Mouse (Mus musculus): ENCODE data around the gene Pnpla5. TPM values are rescaled to one million over a fixed set of nuclear protein-coding genes. Genes with fewer than 3 reads are reported as not detected.
A peak's percentile ranks its signal among the peaks of the same experiment; 100 is the strongest.
"Not testable (repeated sequence)": the region's sequence is repeated elsewhere in the genome, so short reads cannot be mapped to it uniquely, and the experiment has no call there.

Pnpla5 gene
- polyA plus RNA-seq (2015; fragmentation: Nextera tagmentation; extraction: Ambion mirVana): 0.13 TPM in 1 of 2 replicates, not detected in the other

DNA sequence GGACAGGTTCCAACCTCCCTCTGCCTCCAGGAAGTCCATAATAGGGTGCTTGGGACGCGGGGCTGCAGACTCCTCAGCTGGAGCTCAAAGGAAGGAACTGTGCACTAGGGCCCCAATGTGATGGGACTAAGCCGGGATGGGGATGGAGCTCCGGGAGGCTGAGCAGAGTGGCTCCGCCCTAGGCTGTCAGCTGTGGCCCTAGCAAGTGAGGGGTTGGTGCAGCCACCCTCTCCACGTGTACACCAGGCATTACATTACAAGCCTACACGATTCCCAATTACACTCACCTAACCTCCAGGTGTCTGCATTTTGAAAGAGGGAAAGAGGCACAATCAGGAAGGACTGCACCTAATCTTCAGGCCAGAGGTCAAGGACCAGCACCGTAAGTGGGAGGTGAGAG is at the start of gene Pnpla5:
TSS of gene Pnpla5 (minus strand) at position 101 of the 400 bp plus-strand sequence.
- no peak within 1 kb of the TSS for H3K9ac ChIP-seq (ENCODE audit: low read depth, low read length)
- no peaks in the 10 kb centered on the region for H3K4me1 ChIP-seq (ENCODE audit: control insufficient read depth, low read depth, low read length)
- no peaks in the 10 kb centered on the region for H3K9me3 ChIP-seq (replicated peaks; ENCODE audit: control insufficient read depth, low read length)
- H3K27ac ChIP-seq (ENCODE audit: low read length): no peak within 1 kb of the TSS
- no peak within 1 kb of the TSS for H3K4me2 ChIP-seq (ENCODE audit: low read depth, low read length)
- H3K36me3 ChIP-seq (ENCODE audit: control insufficient read depth, insufficient read depth): no peaks in the 10 kb centered on the region
- WGBS (ENCODE audit: insufficient replicate concordance): 54% methylated on average over 8 of the region's 8 CpGs
- no peak within 1 kb of the TSS for H3K4me3 ChIP-seq (ENCODE audit: low read depth, low read length)
- no peak for ATAC-seq (ENCODE audit: low read depth)
- H3K27me3 ChIP-seq (ENCODE audit: control insufficient read depth, insufficient read depth, low read depth, low read length): no peaks in the 10 kb centered on the region

GRCm38 (mm10) chr15:84171166-84171565 is 48.2 kb upstream of the Pnpla5 start:
- no peak overlapping the region for H3K4me2 ChIP-seq (ENCODE audit: low read depth, low read length)
- H3K27me3 ChIP-seq (ENCODE audit: control insufficient read depth, insufficient read depth, low read depth, low read length): peaks cover 20% of the 10 kb centered on the region
- no peak overlapping the region for H3K4me3 ChIP-seq (ENCODE audit: low read depth, low read length)
- H3K9ac ChIP-seq (ENCODE audit: low read depth, low read length): no peak overlapping the region
- no peaks in the 10 kb centered on the region for H3K9me3 ChIP-seq (replicated peaks; ENCODE audit: control insufficient read depth, low read length)
- WGBS (ENCODE audit: insufficient replicate concordance): 68% methylated on average over 7 of the region's 7 CpGs
- no peaks in the 10 kb centered on the region; the same call in none of the 2 replicates for H3K4me1 ChIP-seq (ENCODE audit: control insufficient read depth, low read depth, low read length)
- H3K36me3 ChIP-seq (ENCODE audit: control insufficient read depth, insufficient read depth): no peaks in the 10 kb centered on the region
- H3K27ac ChIP-seq (ENCODE audit: low read length): no peak overlapping the region
- ATAC-seq (ENCODE audit: low read depth): no peak

DNA sequence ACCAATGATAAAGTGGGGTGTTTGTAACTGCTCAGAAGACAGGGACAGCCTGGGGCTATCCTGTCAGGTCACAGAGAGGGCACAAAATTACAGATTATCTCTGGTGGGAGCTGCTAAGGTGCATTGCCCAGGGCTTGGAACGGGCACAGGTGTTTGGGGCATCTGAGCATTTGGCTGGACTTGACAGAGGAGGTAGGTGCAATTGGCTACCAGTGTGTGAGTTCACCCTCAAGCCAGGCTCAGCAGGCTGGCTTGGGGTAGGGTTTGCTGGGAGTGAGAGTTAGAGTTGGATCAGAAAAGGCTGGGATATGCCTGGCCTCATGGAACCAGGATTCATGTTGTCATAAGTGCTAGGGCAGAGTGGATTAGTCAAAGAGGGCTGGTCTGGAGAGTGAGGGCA is 46.5 kb upstream of the Pnpla5 start:
- Histone ChIP-seq H3K4me1 (ENCODE audit: control insufficient read depth, low read depth, low read length) (no peaks in the 10 kb centered on the region; the same call in none of the 2 replicates), H3K27me3 (ENCODE audit: control insufficient read depth, insufficient read depth, low read depth, low read length) (peaks cover 20% of the 10 kb centered on the region), H3K4me3 (ENCODE audit: low read depth, low read length) (no peak overlapping the region), H3K4me2 (ENCODE audit: low read depth, low read length) (no peak overlapping the region; the same call in 1 of the 2 replicates), H3K9ac (ENCODE audit: low read depth, low read length) (no peak overlapping the region), H3K36me3 (ENCODE audit: control insufficient read depth, insufficient read depth) (no peaks in the 10 kb centered on the region), H3K27ac (ENCODE audit: low read length) (peak overlapping the region; percentile 18; the same call in 1 of the 2 replicates), H3K9me3 (replicated peaks; ENCODE audit: control insufficient read depth, low read length) (no peaks in the 10 kb centered on the region)
- WGBS (ENCODE audit: insufficient replicate concordance): 48% methylated on average over 1 of the region's 1 CpGs
- ATAC-seq (ENCODE audit: low read depth): no peak

DNA sequence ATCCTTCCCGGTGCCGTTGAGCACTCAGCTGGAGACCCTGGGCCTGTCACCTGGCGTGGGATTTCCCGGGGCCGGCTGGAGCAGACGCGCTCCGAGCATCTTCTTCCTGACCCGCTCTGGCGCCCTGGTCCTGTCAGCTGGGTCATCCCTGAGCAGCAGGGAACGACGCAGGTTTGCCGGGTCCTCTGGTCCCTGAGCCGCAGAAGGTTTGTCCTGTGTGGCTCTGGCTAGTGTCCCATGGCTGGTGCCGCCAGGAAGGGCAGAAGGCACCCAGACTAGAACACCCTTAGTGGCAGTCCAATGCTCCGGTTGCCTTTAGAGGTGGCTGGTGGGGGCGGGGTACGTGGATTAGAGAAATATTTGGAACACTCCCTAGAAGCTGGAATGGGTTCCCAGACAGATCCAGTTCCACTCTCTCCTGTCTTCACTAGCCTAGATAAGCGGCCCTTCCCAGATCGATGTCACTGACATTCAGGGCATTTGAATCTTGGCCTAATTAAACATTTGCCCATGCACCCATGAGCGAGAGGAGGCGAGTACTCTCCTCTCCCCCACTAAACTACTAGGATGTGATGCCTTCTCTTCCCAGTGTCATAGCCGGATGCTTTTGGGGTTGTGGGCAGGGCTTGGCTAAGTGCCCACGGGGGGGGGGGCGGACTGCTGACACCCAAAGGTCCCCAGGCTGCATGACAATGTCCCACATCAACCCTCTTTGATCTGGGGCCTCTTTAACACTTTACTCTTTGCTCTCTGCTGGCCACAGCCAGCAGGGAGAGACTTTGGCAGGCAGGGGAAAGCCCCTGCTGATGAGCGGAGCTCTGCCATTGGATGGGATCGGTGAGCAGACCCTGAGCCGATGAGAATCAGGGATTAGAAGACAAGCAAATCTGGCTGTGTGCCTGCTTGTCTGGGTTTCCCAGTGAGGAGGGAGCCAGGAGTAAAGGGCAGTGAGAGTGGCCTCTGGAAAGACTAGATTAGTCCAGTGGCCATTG is 45.5 kb upstream of the Pnpla5 start:
- peak overlapping the region; percentile 65 for H3K27ac ChIP-seq (ENCODE audit: low read length)
- H3K9ac ChIP-seq (ENCODE audit: low read depth, low read length): peak overlapping the region; percentile 56
- H3K27me3 ChIP-seq (ENCODE audit: control insufficient read depth, insufficient read depth, low read depth, low read length): peaks cover 20% of the 10 kb centered on the region
- ATAC-seq (ENCODE audit: low read depth): peak; percentile 85
- no peaks in the 10 kb centered on the region for H3K36me3 ChIP-seq (ENCODE audit: control insufficient read depth, insufficient read depth)
- H3K9me3 ChIP-seq (replicated peaks; ENCODE audit: control insufficient read depth, low read length): no peaks in the 10 kb centered on the region
- H3K4me1 ChIP-seq (ENCODE audit: control insufficient read depth, low read depth, low read length): no peaks in the 10 kb centered on the region; the same call in none of the 2 replicates
- WGBS (ENCODE audit: insufficient replicate concordance): 4% methylated on average over 28 of the region's 28 CpGs
- peak overlapping the region; percentile 57 for H3K4me3 ChIP-seq (ENCODE audit: low read depth, low read length)
- H3K4me2 ChIP-seq (ENCODE audit: low read depth, low read length): peak overlapping the region; percentile 59

DNA sequence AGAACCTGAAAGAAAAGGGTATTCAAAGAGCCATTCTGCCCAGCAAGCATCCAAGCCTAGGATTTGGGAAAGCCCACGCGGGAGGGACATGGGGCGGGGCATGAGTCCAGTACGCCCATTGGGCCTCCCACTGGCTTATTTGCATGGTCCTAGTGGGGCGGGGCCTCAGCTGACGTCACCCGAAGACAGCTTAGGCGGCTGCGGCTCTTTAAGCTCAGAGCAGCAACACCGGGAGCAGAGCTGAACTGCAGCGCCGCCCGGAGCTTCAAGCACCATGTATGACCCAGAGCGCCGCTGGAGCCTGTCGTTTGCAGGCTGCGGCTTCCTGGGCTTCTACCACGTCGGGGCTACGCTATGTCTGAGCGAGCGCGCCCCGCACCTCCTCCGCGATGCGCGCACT is 44.6 kb upstream of the Pnpla5 start, which contains the start of gene Pnpla3:
TSS of gene Pnpla3 (plus strand) at position 238 of the 400 bp plus-strand sequence.
- no peaks in the 10 kb centered on the region for H3K36me3 ChIP-seq (ENCODE audit: control insufficient read depth, insufficient read depth)
- H3K9ac ChIP-seq (ENCODE audit: low read depth, low read length): peak within 1 kb of the TSS; percentile 56

DNA sequence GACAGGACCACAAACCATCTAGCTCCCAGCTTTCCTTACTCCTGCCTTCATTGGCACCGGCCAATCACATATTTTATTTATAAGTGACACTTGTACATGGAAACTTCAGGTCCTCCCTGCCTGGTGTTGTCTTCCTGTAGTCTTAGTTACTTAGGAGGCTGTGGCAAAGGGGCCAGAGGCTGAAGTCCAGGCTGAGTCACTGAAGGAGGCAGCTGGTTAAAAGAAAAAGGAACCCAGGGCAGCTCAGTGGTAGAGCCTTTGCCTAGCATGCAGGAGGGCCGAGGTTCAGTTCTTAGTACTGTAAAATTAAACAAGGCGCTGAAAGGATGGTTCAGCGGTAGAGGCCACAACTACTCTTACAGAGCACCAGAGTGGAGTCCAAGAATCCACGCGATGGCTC is 43.8 kb upstream of the Pnpla5 start:
- no peak for ATAC-seq (ENCODE audit: low read depth)
- Histone ChIP-seq H3K27ac (ENCODE audit: low read length) (no peak overlapping the region), H3K4me3 (ENCODE audit: low read depth, low read length) (no peak overlapping the region), H3K4me2 (ENCODE audit: low read depth, low read length) (no peak overlapping the region), H3K9ac (ENCODE audit: low read depth, low read length) (no peak overlapping the region), H3K27me3 (ENCODE audit: control insufficient read depth, insufficient read depth, low read depth, low read length) (peaks cover 20% of the 10 kb centered on the region), H3K36me3 (ENCODE audit: control insufficient read depth, insufficient read depth) (no peaks in the 10 kb centered on the region), H3K9me3 (replicated peaks; ENCODE audit: control insufficient read depth, low read length) (no peaks in the 10 kb centered on the region), H3K4me1 (ENCODE audit: control insufficient read depth, low read depth, low read length) (no peaks in the 10 kb centered on the region; the same call in none of the 2 replicates)
- WGBS (ENCODE audit: insufficient replicate concordance): 55% methylated on average over 6 of the region's 6 CpGs

More for the DNA sequence above, 44.6 kb upstream of the Pnpla5 start, which contains the start of gene Pnpla3:
- Histone ChIP-seq H3K4me3 (ENCODE audit: low read depth, low read length) (peak within 1 kb of the TSS; percentile 57), H3K9me3 (replicated peaks; ENCODE audit: control insufficient read depth, low read length) (no peaks in the 10 kb centered on the region), H3K4me2 (ENCODE audit: low read depth, low read length) (peak within 1 kb of the TSS; percentile 59), H3K27ac (ENCODE audit: low read length) (peak within 1 kb of the TSS; percentile 65), H3K4me1 (ENCODE audit: control insufficient read depth, low read depth, low read length) (no peaks in the 10 kb centered on the region; the same call in none of the 2 replicates), H3K27me3 (ENCODE audit: control insufficient read depth, insufficient read depth, low read depth, low read length) (peaks cover 20% of the 10 kb centered on the region)
- ATAC-seq (ENCODE audit: low read depth): peak; percentile 82
- WGBS (ENCODE audit: insufficient replicate concordance): under 1% methylated on average over 28 of the region's 28 CpGs

GRCm38 (mm10) chr15:84161871-84162270 is 38.9 kb upstream of the Pnpla5 start:
- 62% methylated on average over 6 of the region's 6 CpGs for WGBS (ENCODE audit: insufficient replicate concordance)
- Histone ChIP-seq H3K36me3 (ENCODE audit: control insufficient read depth, insufficient read depth) (no peaks in the 10 kb centered on the region), H3K27ac (ENCODE audit: low read length) (no peak overlapping the region), H3K9ac (ENCODE audit: low read depth, low read length) (no peak overlapping the region), H3K27me3 (ENCODE audit: control insufficient read depth, insufficient read depth, low read depth, low read length) (no peaks in the 10 kb centered on the region), H3K9me3 (replicated peaks; ENCODE audit: control insufficient read depth, low read length) (no peaks in the 10 kb centered on the region), H3K4me1 (ENCODE audit: control insufficient read depth, low read depth, low read length) (no peaks in the 10 kb centered on the region), H3K4me3 (ENCODE audit: low read depth, low read length) (no peak overlapping the region), H3K4me2 (ENCODE audit: low read depth, low read length) (no peak overlapping the region)
- no peak for ATAC-seq (ENCODE audit: low read depth)

DNA sequence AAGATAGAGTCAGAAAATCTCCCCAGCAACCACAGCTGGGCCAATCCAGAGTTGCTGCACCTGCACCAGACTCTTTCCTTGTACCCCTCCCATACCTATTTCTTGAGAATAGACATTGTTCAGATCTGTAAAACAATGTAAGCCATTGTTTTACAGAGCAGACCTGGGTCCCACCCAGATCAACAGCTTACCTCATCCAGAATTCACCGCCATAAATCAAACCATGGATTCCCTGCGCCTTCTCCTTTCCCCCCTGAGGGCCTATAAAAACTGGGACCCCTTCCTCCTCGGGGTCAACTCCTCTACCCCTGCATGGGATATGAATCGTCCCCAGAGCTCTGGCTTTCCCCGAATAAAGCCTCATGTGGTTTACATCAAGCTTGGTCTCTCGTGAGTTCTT is 34.6 kb upstream of the Pnpla5 start:
- not testable (repeated sequence) for H3K4me3 ChIP-seq (ENCODE audit: low read depth, low read length); H3K9me3 ChIP-seq (replicated peaks; ENCODE audit: control insufficient read depth, low read length); H3K27ac ChIP-seq (ENCODE audit: low read length); H3K27me3 ChIP-seq (ENCODE audit: control insufficient read depth, insufficient read depth, low read depth, low read length); H3K4me2 ChIP-seq (ENCODE audit: low read depth, low read length); H3K9ac ChIP-seq (ENCODE audit: low read depth, low read length); H3K36me3 ChIP-seq (ENCODE audit: control insufficient read depth, insufficient read depth); H3K4me1 ChIP-seq (ENCODE audit: control insufficient read depth, low read depth, low read length); ATAC-seq (ENCODE audit: low read depth)
- WGBS (ENCODE audit: insufficient replicate concordance): 74% methylated on average over 6 of the region's 6 CpGs

DNA sequence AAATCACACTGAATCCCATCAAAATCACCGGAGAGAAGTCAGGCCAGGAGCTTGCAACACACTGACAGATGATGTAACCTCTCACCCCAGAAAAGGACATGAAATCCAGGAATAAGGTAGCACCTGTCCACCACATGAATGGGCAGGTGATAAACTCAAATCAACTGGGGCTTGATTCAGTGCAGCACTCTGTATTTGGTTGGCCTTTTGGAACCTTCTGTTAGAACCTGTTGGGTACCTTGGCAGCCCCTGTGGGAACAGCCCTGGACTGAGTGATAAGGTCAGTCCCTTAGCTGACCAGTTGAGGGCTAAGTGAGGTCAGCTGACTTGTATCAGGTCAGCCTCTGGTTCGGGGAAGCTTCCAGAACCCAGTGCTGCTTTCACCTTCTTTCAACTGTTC is 33.2 kb upstream of the Pnpla5 start:
- Histone ChIP-seq H3K4me3 (ENCODE audit: low read depth, low read length) (no peak overlapping the region), H3K9me3 (replicated peaks; ENCODE audit: control insufficient read depth, low read length) (no peaks in the 10 kb centered on the region), H3K27ac (ENCODE audit: low read length) (no peak overlapping the region), H3K36me3 (ENCODE audit: control insufficient read depth, insufficient read depth) (no peaks in the 10 kb centered on the region), H3K9ac (ENCODE audit: low read depth, low read length) (no peak overlapping the region), H3K4me2 (ENCODE audit: low read depth, low read length) (no peak overlapping the region), H3K4me1 (ENCODE audit: control insufficient read depth, low read depth, low read length) (no peaks in the 10 kb centered on the region), H3K27me3 (ENCODE audit: control insufficient read depth, insufficient read depth, low read depth, low read length) (no peaks in the 10 kb centered on the region)
- WGBS (ENCODE audit: insufficient replicate concordance): 60% methylated on average over 2 of the region's 2 CpGs
- peak; percentile 21; the same call in 1 of the 2 replicates for ATAC-seq (ENCODE audit: low read depth)

Data from liver, embryonic 16.5 days (tissue).